Mouse (Mus musculus) hindbrain, embryonic 10.5 days (tissue): ENCODE results near the gene Sugp2. TPM values are rescaled to one million over a fixed set of nuclear protein-coding genes. Genes with fewer than 3 reads are reported as not detected.
A peak's percentile ranks its signal among the peaks of the same experiment; 100 is the strongest.
"Not testable (repeated sequence)": the region's sequence is repeated elsewhere in the genome, so short reads cannot be mapped to it uniquely, and the experiment has no call there.

ENCODE experiments used
- DNase-seq: peaks from one replicate; pipeline ENCODE4 v3.0.0-alpha.2; 2017; ENCODE audit warnings: low spot score
- H3K27ac ChIP-seq: fragments of 300-500 bp; sonication (generic); 2 replicates; pipeline ENCODE4 v1.5.1; 2016; ENCODE audit warnings: mild to moderate bottlenecking, moderate library complexity
- H3K27me3 ChIP-seq: fragments of 300-500 bp; sonication (generic); 2 replicates; pipeline ENCODE4 v1.6.1; 2016; ENCODE audit warnings: mild to moderate bottlenecking; ENCODE audit not compliant: poor library complexity, insufficient read depth, severe bottlenecking
- H3K36me3 ChIP-seq: fragments of 300-500 bp; sonication (generic); 2 replicates; pipeline ENCODE4 v1.6.1; 2016; ENCODE audit warnings: mild to moderate bottlenecking, moderate library complexity
- H3K4me1 ChIP-seq: fragments of 300-500 bp; sonication (generic); replicated peaks from 2 replicates; pipeline ENCODE4 v1.6.1; 2016; ENCODE audit warnings: mild to moderate bottlenecking
- H3K4me3 ChIP-seq: fragments of 300-500 bp; sonication (generic); 2 replicates; pipeline ENCODE4 v1.5.1; 2016; ENCODE audit warnings: mild to moderate bottlenecking, moderate library complexity
- H3K9me3 ChIP-seq: fragments of 300-500 bp; sonication (generic); 2 replicates; pipeline ENCODE4 v1.6.1; 2016; ENCODE audit warnings: mild to moderate bottlenecking, moderate library complexity
- WGBS: fragments of 180-500 bp; shearing (Covaris S2); methylation state at CpG from one replicate; pipeline ENCODE4 v1.1.7; 2016; 5-methylcytosine and 5-hydroxymethylcytosine counted together
- polyA plus RNA-seq: library from polyadenylated mRNA; unstranded; fragments of >200 nt; fragmentation: Nextera tagmentation; extraction: Ambion mirVana; gene quantifications from 2 replicates; pipeline ENCODE4 v1.2.1, GENCODE M21; 2016

Gene Sugp2
- polyA plus RNA-seq, 1 experiment from 2014 or later: 58.2 TPM

DNA sequence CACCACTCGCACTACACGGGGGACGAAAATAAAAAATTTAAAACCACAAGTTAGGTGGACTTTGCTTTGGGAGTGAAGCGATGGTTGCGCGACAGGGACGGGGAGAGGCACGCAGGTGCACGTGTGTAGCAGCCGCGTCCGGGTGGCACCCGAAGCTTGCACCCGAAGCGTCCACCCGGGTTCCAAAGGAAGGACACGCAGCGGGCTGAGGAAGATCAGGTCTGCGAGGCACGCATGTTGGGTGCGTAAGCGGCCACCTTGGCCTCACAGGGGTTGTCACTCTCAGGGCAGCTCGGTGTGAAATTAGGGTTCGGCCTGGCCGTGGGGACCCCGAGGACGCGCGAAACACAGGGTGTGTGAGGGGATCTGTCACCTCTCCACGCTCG lies 22.3 kb upstream of the Sugp2 start:
- Histone ChIP-seq H3K27ac (peak overlapping the region; percentile 82), H3K4me1 (peaks cover 17% of the 10 kb centered on the region), H3K9me3 (no peaks in the 10 kb centered on the region), H3K36me3 (no peaks in the 10 kb centered on the region), H3K27me3 (peaks cover 26% of the 10 kb centered on the region), H3K4me3 (peak overlapping the region; percentile 66)
- no peak for DNase-seq
- 4% methylated on average over 31 of the region's 31 CpGs for WGBS

DNA sequence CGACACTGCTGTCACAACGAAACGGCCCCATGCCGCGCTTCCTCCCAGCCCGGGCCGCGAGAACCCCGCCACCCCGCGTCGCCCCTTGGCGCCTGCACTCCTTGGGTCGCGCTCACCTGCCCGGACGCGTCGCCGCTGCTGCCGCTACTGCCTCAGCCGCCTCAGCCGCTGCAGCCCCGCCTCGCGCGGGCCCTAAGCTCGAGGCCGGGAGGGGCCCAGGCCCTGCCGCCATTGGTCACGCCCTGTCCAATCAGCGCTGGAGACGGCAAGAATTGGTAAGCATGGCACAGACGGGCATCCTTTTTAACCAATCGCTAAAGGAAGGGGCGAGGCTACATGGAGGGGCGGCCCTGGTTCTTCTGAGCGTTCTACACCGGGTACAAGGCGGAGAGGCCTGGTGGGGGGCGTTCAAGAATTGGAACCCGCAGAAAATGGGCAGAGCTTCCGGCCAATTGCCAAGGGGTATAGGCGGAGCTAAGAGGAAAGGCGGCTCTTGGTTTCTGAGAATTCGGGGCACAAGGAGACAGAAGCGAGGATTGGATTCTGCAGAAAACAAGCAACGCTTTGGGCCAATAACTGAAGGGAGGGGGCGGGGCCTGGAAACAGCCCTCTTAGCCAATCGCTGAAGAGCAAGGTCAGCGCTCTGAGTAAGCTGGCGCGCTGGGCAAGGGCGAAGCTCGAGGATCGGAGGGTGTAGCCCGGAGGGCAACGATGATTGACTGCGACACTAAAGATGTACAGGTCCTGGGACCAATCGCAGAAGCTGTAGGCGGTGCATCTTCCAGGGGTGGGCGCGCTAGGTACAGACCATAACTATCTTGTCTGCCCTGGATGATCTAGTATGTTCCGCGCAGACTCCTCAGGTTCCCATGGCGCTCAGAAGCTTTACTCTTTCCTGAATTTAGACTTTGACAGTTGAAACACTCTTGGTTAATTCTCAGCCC lies 21.6 kb upstream of the Sugp2 start, which contains the start of gene Slc25a42:
Slc25a42 (minus strand) TSS at position 194 of the 944 bp plus-strand sequence.
- peaks cover 27% of the 10 kb centered on the region for H3K27me3 ChIP-seq
- H3K4me3 ChIP-seq: peak within 1 kb of the TSS; percentile 66
- H3K4me1 ChIP-seq: peaks cover 17% of the 10 kb centered on the region
- under 1% methylated on average over 66 of the region's 66 CpGs for WGBS
- peak; percentile 98 for DNase-seq
- H3K36me3 ChIP-seq: no peaks in the 10 kb centered on the region
- no peaks in the 10 kb centered on the region for H3K9me3 ChIP-seq
- peak within 1 kb of the TSS; percentile 82 for H3K27ac ChIP-seq

DNA sequence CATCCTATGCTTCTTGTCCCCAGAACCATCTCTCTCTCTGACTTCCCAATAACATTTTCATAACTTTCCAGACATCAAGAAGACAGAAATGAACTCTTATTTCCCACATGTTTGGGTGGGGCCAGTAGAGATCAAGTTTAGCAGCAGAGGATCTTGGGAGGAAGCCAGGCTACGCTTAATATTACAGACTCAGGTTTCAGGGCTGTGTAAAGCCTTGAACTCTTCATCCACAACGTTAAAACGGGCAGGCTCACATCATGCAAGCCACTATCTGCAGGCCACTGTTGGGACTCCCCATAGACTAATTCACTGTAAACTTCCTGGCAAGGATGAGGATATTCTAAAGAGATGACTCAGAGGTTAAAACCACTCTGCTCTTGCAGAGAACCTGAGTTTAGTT lies 19.6 kb upstream of the Sugp2 start:
- H3K4me3 ChIP-seq: no peak overlapping the region
- peaks cover 31% of the 10 kb centered on the region for H3K27me3 ChIP-seq
- no peak for DNase-seq
- H3K27ac ChIP-seq: no peak overlapping the region
- H3K36me3 ChIP-seq: no peaks in the 10 kb centered on the region
- 76% methylated on average over 3 of the region's 3 CpGs for WGBS
- peaks cover 17% of the 10 kb centered on the region for H3K4me1 ChIP-seq
- H3K9me3 ChIP-seq: no peaks in the 10 kb centered on the region

DNA sequence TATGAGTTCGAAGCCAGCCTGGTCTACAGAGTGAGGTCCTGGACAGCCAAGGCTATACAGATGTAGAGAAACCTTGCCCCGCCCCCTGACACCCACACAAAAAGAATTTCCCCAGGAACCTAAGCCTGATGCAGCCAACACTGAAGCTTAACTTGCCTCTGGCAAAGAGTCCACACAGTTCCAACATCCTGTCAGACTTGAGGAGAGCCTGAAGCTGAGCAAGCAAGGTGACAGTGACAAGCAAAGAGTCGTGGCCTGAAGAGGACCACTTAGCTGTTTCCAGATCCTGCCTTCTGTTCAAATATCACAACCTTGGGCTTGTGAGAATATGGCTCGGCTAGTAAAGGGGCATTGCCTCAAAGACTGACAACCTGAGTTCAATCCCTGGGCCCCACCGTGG lies 18.9 kb upstream of the Sugp2 start:
- no peak for DNase-seq
- no peaks in the 10 kb centered on the region for H3K36me3 ChIP-seq
- WGBS: 76% methylated on average over 5 of the region's 5 CpGs
- H3K4me1 ChIP-seq: peaks cover 17% of the 10 kb centered on the region
- no peaks in the 10 kb centered on the region for H3K9me3 ChIP-seq
- H3K4me3 ChIP-seq: no peak overlapping the region
- no peak overlapping the region for H3K27ac ChIP-seq
- H3K27me3 ChIP-seq: peaks cover 24% of the 10 kb centered on the region

DNA sequence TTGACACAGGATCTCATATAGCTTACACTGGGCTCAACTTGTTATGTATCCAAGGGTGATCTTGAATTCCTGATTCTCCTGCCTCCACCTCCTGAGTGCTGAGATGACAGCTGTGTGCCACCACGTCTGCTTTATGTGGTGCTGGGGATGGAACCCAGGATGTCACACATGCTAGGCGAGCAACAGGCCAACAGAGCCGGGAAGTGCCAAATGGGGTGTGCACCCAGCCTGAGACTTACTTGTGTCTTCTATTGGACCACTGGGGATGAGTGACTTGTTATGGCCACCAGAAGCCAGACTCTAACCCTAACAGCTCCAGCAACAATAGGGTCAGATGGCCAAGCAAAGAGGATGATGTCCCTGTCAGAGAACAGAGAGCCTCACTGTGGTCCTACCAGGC lies 17.9 kb upstream of the Sugp2 start:
- 76% methylated on average over 3 of the region's 3 CpGs for WGBS
- Histone ChIP-seq H3K27me3 (peaks cover 13% of the 10 kb centered on the region), H3K4me1 (peaks cover 12% of the 10 kb centered on the region)
- H3K27ac ChIP-seq, H3K36me3 ChIP-seq, DNase-seq, H3K4me3 ChIP-seq, H3K9me3 ChIP-seq: not testable (repeated sequence)

DNA sequence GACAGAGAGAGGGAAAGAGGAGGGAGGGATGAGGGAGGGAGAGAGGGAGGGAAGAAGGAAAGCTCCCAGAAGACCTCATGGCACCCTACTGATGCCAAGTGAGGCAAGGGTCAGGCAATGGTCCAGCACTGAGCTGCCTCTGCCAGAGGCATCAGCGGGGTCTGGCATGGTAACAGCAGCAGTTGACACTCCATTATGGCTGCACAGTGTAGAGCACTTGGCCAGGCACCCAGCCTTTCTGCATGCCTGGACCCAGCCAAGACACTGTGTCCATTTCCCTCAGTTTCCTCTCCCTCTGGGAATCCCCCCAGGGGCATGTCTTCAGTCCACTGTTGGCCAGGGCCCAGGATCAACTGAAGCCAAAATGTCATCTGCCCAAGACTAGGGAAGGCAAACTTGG lies 17.5 kb upstream of the Sugp2 start:
- H3K27me3 ChIP-seq: 0 out of 2 replicates have a peak, but pooled peaks cover 9% of the 10 kb centered on the region
- no peak overlapping the region for H3K4me3 ChIP-seq
- 74% methylated on average over 1 of the region's 1 CpGs for WGBS
- peaks cover 10% of the 10 kb centered on the region for H3K4me1 ChIP-seq
- H3K27ac ChIP-seq: no peak overlapping the region
- no peak for DNase-seq
- H3K9me3 ChIP-seq: no peaks in the 10 kb centered on the region
- H3K36me3 ChIP-seq: peaks cover 5% of the 10 kb centered on the region

DNA sequence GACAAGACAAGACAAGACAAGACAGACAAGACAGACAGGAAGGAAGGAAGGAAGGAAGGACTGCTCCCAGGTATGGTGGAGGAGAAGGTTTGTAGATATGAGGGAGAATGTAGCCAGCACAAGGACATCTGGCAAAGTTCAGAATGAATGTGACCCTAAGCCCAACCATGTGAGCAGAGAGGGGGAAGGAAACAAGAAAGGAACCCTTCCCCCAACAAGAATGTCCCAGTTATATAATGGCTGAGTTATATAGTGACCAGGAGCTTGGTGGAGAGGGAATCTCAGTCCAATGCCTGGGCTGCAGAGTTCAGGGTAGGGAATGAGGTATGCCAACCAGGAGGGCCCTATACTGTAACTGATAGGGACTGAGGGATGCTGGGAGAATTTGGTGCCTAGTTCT lies 16.6 kb upstream of the Sugp2 start:
- H3K27me3 ChIP-seq: 0 out of 2 replicates have a peak, but pooled peaks cover 8% of the 10 kb centered on the region
- DNase-seq: no peak
- no peak overlapping the region for H3K4me3 ChIP-seq
- peaks cover 7% of the 10 kb centered on the region for H3K4me1 ChIP-seq
- H3K27ac ChIP-seq: no peak overlapping the region
- peaks cover 13% of the 10 kb centered on the region for H3K36me3 ChIP-seq
- no peaks in the 10 kb centered on the region for H3K9me3 ChIP-seq

DNA sequence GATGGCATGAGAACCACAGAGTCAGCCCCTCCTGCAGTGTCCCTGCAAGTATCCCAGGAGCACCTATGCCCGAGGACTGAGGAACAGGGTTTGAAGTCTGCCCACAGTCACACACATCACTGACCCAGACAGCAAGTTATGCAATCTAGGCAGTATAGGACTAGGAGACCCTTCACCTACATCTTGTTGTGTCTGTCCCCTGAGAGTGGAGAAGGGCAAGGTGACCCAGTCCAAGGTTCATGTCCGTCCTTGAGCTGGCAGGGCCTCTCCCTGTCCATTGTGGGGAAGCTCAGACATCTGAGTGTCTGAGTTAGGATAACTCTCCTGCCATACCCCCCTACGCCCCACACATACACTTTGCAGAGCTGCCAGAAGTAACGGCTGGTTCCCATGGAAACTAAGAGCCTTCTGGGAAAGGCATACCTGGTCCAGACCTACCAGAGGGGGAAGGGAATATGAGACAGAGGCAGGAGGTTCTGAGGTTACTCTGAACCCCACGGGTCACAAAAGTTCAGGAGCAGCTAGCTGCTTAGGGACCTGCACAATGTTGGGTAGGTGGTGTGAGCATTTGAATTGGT lies 14.8 kb upstream of the Sugp2 start:
- no peak for DNase-seq

DNA sequence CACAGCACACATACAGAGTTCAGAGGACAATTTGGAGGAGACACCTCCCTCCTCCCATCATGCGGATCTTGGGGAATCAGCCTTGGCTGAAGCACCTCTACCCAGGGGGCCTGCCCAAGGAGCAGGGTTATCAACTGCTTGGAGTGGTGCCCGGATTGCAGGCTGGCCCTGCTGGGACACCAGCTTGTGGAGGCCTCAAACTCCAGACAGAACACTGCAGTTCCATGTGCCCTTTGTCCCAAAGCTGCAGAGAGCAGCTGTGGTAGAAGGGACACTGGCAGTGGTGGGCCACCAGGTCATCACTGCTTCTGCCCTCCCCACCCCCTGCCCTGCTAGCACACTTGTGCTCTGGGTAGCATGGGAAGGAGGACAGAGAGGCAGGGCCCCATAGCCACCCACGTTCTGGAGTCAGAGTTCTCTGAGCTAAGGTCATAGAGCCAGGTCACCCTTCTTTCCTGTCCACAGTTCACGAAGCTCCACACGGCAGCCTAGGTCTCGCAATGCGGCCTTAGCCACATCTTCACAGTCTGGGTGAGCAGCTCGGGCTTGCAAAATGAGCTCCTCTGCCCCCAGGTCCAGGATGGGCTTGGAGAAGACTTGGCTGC lies 13.7 kb upstream of the Sugp2 start:
- WGBS: 78% methylated on average over 8 of the region's 8 CpGs
- no peaks in the 10 kb centered on the region for H3K9me3 ChIP-seq
- DNase-seq: no peak

More for the DNA sequence above, 14.8 kb upstream of the Sugp2 start:
- Histone ChIP-seq H3K4me3 (no peak overlapping the region), H3K27me3 (0 out of 2 replicates have a peak, but pooled peaks cover 8% of the 10 kb centered on the region), H3K36me3 (peaks cover 31% of the 10 kb centered on the region), H3K4me1 (no peaks in the 10 kb centered on the region), H3K9me3 (no peaks in the 10 kb centered on the region), H3K27ac (no peak overlapping the region)
- 63% methylated on average over 5 of the region's 5 CpGs for WGBS

DNA sequence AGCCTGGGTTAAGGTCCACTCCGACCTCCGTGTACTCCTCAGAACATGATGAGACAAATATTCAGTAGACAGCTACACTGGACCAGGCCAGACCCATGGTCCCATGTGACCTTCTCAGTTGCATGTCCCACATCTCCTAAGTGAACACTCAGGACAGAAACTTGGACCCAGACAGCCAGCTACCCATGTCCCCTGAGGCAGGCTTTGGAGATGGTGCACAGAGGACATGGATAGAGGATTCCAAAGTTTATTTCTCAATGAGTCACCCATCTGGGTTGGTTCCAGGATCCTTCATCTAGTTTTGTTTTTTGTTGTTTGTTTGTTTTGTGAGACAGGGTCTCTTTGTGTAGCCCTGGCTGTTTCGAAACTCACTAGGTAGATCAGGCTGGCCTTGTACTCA lies 13.1 kb upstream of the Sugp2 start:
- Histone ChIP-seq H3K9me3 (no peaks in the 10 kb centered on the region), H3K4me3 (no peak overlapping the region), H3K27ac (no peak overlapping the region), H3K27me3 (0 out of 2 replicates have a peak, but pooled peaks cover 8% of the 10 kb centered on the region), H3K36me3 (peaks cover 48% of the 10 kb centered on the region), H3K4me1 (no peaks in the 10 kb centered on the region)
- WGBS: 91% methylated on average over 3 of the region's 3 CpGs
- DNase-seq: no peak

More for the DNA sequence above, 13.7 kb upstream of the Sugp2 start:
- no peak overlapping the region for H3K4me3 ChIP-seq
- H3K27me3 ChIP-seq: 0 out of 2 replicates have a peak, but pooled peaks cover 8% of the 10 kb centered on the region
- H3K4me1 ChIP-seq: no peaks in the 10 kb centered on the region
- no peak overlapping the region for H3K27ac ChIP-seq
- H3K36me3 ChIP-seq: peaks cover 42% of the 10 kb centered on the region

DNA sequence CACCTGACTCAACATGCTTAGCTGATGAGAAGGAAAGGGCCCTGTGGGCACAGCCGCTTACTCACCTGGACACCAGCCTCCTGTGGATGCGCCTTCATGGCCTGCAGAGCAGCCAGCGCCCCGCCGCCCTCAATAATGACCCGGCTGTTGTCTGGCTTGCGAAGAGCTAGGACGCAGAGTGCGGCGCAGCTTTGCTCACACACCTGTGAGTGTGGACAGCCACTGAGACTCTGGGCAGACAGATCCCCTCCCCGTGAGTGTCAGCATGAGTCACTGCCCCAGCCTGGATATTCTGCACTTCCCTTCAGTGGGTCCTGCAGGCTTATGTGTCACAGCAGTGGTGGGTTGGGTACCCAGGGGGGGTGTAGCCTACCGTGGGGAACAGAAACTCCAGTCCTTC lies 12.0 kb upstream of the Sugp2 start:
- H3K9me3 ChIP-seq: no peaks in the 10 kb centered on the region
- H3K4me1 ChIP-seq: no peaks in the 10 kb centered on the region
- H3K27me3 ChIP-seq: 0 out of 2 replicates have a peak, but pooled peaks cover 4% of the 10 kb centered on the region
- WGBS: 91% methylated on average over 12 of the region's 12 CpGs
- no peak for DNase-seq
- H3K36me3 ChIP-seq: peaks cover 49% of the 10 kb centered on the region
- H3K4me3 ChIP-seq: no peak overlapping the region
- no peak overlapping the region for H3K27ac ChIP-seq

DNA sequence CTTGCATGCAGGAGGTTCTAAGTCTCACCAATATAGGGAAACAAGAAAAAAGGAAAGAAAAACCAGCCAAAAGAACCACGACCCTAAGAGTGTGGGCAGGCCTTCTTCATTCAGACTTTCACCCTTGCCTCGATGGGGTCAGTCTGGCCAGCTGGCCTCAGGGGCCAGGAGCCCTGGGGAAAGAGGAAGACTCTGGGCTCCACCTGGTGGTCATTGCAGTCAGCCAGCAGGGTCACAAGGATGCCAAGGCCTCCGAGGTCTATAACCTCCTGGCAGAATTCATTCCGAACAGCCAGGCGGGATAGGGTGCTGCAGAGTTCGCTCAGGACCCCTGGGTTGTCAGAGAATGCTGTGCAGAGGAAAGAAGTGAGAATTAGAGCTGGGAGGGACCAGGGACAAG lies 10.7 kb upstream of the Sugp2 start:
- WGBS: 52% methylated on average over 6 of the region's 6 CpGs
- peak; percentile 36 for DNase-seq
- H3K36me3 ChIP-seq: peaks cover 58% of the 10 kb centered on the region

DNA sequence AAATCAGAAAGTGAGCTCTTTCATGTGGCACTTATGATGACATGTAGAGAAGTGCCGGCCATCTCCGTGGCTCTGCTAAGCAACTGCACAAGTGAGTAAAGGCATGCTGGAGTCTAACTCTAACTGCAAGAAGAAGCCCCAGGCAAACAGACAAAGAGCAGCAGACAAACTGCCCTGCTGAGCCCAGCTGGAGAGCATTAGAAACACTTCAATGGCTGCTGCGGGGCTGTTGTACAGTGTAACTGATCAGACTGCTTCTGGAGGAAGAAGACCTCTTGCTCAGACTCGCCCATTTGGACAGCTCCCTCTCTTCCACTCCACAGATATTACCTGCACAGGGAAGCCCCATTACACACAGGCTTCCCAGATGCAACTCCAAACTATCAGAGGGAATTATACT lies 6.0 kb upstream of the Sugp2 start:
- Histone ChIP-seq H3K4me3 (no peak overlapping the region), H3K27ac (no peak overlapping the region), H3K36me3 (peaks cover 68% of the 10 kb centered on the region), H3K9me3 (no peaks in the 10 kb centered on the region), H3K27me3 (no peaks in the 10 kb centered on the region), H3K4me1 (peaks cover 12% of the 10 kb centered on the region)
- DNase-seq: peak; percentile 29
- WGBS: 31% methylated on average over 4 of the region's 4 CpGs

More for the DNA sequence above, 10.7 kb upstream of the Sugp2 start:
- Histone ChIP-seq H3K4me1 (peaks cover 5% of the 10 kb centered on the region), H3K9me3 (no peaks in the 10 kb centered on the region), H3K27me3 (0 out of 2 replicates have a peak, but pooled peaks cover 4% of the 10 kb centered on the region), H3K27ac (no peak overlapping the region), H3K4me3 (no peak overlapping the region)
